Mouse (Mus musculus) CH12.LX (cell line): Measurements from ENCODE around the gene Gypa.

Experiments used
- BHLHE40 ChIP-seq: IDR thresholded peaks from 2 replicates; pipeline ENCODE4 v1.6.1; 2011; ENCODE audit warnings: mild to moderate bottlenecking, low read depth, low read length, improper control_type of control experiment
- CTCF ChIP-seq, 2 experiments: IDR thresholded peaks in 1 of 2; conservative IDR thresholded peaks in 1 of 2; 2 replicates each; pipeline ENCODE4 v1.5.1; 2011 to 2012; ENCODE audit warnings: low read depth in 2 of 2, low read length in 2 of 2, improper control_type of control experiment in 1 of 2, inconsistent platforms in 1 of 2, mild to moderate bottlenecking in 1 of 2, moderate library complexity in 1 of 2
- E2F4 ChIP-seq: IDR thresholded peaks from 2 replicates; pipeline ENCODE4 v1.6.1; 2011; ENCODE audit warnings: low read depth, low read length, improper control_type of control experiment; ENCODE audit not compliant: insufficient replicate concordance
- EP300 ChIP-seq: IDR thresholded peaks from 2 replicates; pipeline ENCODE4 v1.6.1; 2011; ENCODE audit warnings: low read length, improper control_type of control experiment
- GABPA ChIP-seq: IDR thresholded peaks from 2 replicates; pipeline ENCODE4 v1.6.1; 2012; ENCODE audit warnings: low read depth, low read length, improper control_type of control experiment, inconsistent platforms; ENCODE audit not compliant: insufficient replicate concordance
- MEF2A ChIP-seq: IDR thresholded peaks from 2 replicates; pipeline ENCODE4 v1.6.1; 2014; ENCODE audit warnings: low read depth, mild to moderate bottlenecking, inconsistent platforms, low read length, improper control_type of control experiment, borderline replicate concordance
- MXI1 ChIP-seq: IDR thresholded peaks from 2 replicates; pipeline ENCODE4 v1.6.1; 2011; ENCODE audit warnings: mild to moderate bottlenecking, low read depth, low read length, improper control_type of control experiment
- NRF1 ChIP-seq: IDR thresholded peaks from 2 replicates; pipeline ENCODE4 v1.6.1; 2014; ENCODE audit warnings: low read depth, mild to moderate bottlenecking, inconsistent platforms, low read length, improper control_type of control experiment, moderate library complexity
- POLR2A ChIP-seq: IDR thresholded peaks from 2 replicates; pipeline ENCODE4 v1.6.1; 2011; ENCODE audit warnings: low read depth, mild to moderate bottlenecking, improper control_type of control experiment, low read length
- SMC3 ChIP-seq: IDR thresholded peaks from 2 replicates; pipeline ENCODE4 v1.6.1; 2011; ENCODE audit warnings: low read depth, low read length, improper control_type of control experiment
- TCF12 ChIP-seq: IDR thresholded peaks from 2 replicates; pipeline ENCODE4 v1.6.1; 2014; ENCODE audit warnings: low read depth, mild to moderate bottlenecking, inconsistent platforms, low read length, improper control_type of control experiment
- UBTF ChIP-seq: IDR thresholded peaks from 2 replicates; pipeline ENCODE4 v1.6.1; 2012; ENCODE audit warnings: low read depth, mild to moderate bottlenecking, inconsistent platforms, low read length, improper control_type of control experiment, moderate library complexity

DNA sequence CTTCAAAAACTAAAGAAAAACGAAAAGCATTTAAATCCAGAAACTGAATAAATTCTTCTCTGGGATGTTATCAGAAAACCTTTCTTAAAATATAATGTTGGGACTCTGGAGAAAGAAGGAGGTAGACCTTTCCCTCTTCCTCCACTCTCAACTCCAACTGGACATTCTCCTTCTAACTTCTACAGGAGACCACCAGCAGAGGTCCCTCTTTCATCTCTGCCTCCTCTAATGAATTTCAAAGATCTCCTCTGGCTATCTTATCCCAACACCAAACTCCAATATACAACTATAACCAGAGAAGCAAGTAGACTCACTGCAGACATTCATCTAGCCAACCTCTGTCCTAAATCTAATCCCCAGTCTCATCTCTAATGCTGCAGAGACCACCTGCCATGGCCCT lies 2.0 kb upstream of the Gypa start:
- TF ChIP-seq POLR2A: no peak
- TF ChIP-seq GABPA: no peak
- TF ChIP-seq CTCF (conservative IDR thresholded peaks at IDR 0.05 in 1 of 2, IDR thresholded peaks at IDR 0.05 in 1 of 2; ENCODE audit: low read depth in 2 of 2, low read length in 2 of 2): peak in 1 of 2 experiments; percentile 40; a peak in 2 of 4 replicates
- no peak for TF ChIP-seq E2F4
- no peak for TF ChIP-seq BHLHE40
- TF ChIP-seq MEF2A: no peak
- TF ChIP-seq MXI1: no peak
- no peak for TF ChIP-seq EP300
- no peak for TF ChIP-seq SMC3
- no peak for TF ChIP-seq UBTF
- TF ChIP-seq NRF1: no peak
- no peak for TF ChIP-seq TCF12
